Mouse (Mus musculus): ENCODE measurements around the gene Phc1. TPM values are rescaled to one million over a fixed set of nuclear protein-coding genes. Genes with fewer than 3 reads are reported as not detected.

Gene Phc1
- polyA plus RNA-seq, 1 experiment = 206 TPM

DNA sequence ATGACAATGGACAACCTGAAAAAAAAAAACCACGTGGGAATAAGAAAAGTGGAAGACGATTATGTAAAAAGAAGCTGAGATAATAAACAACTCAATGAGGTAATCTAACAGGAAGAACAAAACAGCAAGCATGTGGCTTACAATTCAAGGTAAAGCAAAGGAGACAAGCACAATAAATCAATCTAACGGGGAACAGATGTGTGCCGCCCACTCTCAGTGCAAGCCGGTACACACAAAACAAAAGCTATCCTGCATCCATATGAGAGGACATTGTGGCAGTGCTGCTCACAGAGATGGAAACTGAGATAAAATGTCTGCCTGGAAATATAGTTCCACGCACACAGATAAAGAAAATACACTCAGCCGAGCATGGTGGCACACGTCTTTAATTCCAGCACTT, 41.7 kb upstream of the Phc1 start:
- Histone ChIP-seq H3K4me3 (ENCODE audit: low read depth, low read length) (no peak overlapping the region), H3K9me3 (replicated peaks; ENCODE audit: control insufficient read depth, insufficient read depth, low read length, poor library complexity, severe bottlenecking) (no peaks in the 10 kb centered on the region), H3K36me3 (ENCODE audit: control insufficient read depth, insufficient read depth, low read length, poor library complexity, severe bottlenecking) (no peaks in the 10 kb centered on the region), H3K27me3 (ENCODE audit: control insufficient read depth, insufficient read depth, low read length, poor library complexity, severe bottlenecking) (no peaks in the 10 kb centered on the region), H3K9ac (ENCODE audit: low read depth, poor library complexity, severe bottlenecking) (no peak overlapping the region), H3K27ac (ENCODE audit: insufficient read depth, low read length) (no peak overlapping the region), H3K4me1 (ENCODE audit: control insufficient read depth, insufficient read depth, low read length) (no peaks in the 10 kb centered on the region)
- no peak for TF ChIP-seq EP300 (IDR thresholded peaks at IDR 0.05; ENCODE audit: insufficient read depth, low read depth, low read length)
- TF ChIP-seq CTCF (IDR thresholded peaks at IDR 0.05; ENCODE audit: low read depth, low read length) = no peak
- TF ChIP-seq POLR2A (IDR thresholded peaks at IDR 0.05; ENCODE audit: insufficient read depth, low read length) = no peak

DNA sequence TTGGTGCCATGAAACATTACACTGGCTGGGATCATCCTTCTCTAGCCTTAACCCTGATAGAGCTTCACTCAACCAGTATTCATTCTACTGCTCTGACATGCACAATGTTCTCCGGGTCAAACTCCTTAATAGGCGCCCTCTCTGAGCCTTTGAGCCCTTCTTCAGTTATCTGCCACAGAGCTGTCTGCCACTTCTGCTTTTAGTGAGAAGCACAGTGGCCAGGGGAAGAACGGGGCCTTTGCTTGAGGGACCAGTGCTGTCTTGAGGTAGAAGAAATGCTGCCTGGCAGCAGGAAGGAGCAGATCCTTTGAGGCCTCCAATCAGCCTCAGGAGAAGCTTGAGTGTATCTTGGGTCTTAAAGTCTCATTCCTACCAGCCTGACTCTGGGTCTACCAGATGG, 27.9 kb upstream of the Phc1 start:
- Histone ChIP-seq H3K36me3 (ENCODE audit: control insufficient read depth, insufficient read depth, low read length, poor library complexity, severe bottlenecking) (no peaks in the 10 kb centered on the region), H3K27me3 (ENCODE audit: control insufficient read depth, insufficient read depth, low read length, poor library complexity, severe bottlenecking) (no peaks in the 10 kb centered on the region), H3K4me3 (ENCODE audit: low read depth, low read length) (no peak overlapping the region), H3K9ac (ENCODE audit: low read depth, poor library complexity, severe bottlenecking) (no peak overlapping the region), H3K27ac (ENCODE audit: insufficient read depth, low read length) (no peak overlapping the region), H3K4me1 (ENCODE audit: control insufficient read depth, insufficient read depth, low read length) (peaks cover 8% of the 10 kb centered on the region), H3K9me3 (replicated peaks; ENCODE audit: control insufficient read depth, insufficient read depth, low read length, poor library complexity, severe bottlenecking) (peaks cover 4% of the 10 kb centered on the region; the same call in 1 of the 2 replicates)
- TF ChIP-seq POLR2A (IDR thresholded peaks at IDR 0.05; ENCODE audit: insufficient read depth, low read length) = no peak
- no peak for TF ChIP-seq EP300 (IDR thresholded peaks at IDR 0.05; ENCODE audit: insufficient read depth, low read depth, low read length)
- TF ChIP-seq CTCF (IDR thresholded peaks at IDR 0.05; ENCODE audit: low read depth, low read length) = no peak

DNA sequence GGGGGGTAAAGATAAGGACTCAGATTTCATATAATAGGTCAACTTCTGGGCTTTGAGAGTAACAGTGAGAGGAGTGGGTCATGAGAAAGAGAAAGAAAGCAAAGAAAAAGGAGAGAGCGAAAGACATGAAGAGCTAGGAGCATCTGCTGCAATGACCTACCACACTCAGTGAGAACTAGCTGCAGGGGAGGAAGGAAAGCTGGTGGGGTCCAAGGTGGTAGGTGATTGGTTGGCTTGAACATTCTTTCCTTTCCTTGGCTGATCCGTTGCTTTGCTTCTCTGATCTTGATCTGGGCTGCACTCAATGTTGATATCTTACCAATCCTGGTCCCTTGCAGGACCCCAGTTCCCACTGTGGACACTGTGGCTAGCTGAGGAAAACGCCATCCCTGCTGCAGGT, 26.6 kb upstream of the Phc1 start:
- TF ChIP-seq CTCF (IDR thresholded peaks at IDR 0.05; ENCODE audit: low read depth, low read length) = no peak
- peak; percentile 58; the same call in 1 of the 2 replicates for TF ChIP-seq EP300 (IDR thresholded peaks at IDR 0.05; ENCODE audit: insufficient read depth, low read depth, low read length)
- TF ChIP-seq POLR2A (IDR thresholded peaks at IDR 0.05; ENCODE audit: insufficient read depth, low read length) = no peak
- H3K9me3 ChIP-seq (replicated peaks; ENCODE audit: control insufficient read depth, insufficient read depth, low read length, poor library complexity, severe bottlenecking) = peaks cover 4% of the 10 kb centered on the region; the same call in 1 of the 2 replicates
- H3K36me3 ChIP-seq (ENCODE audit: control insufficient read depth, insufficient read depth, low read length, poor library complexity, severe bottlenecking) = no peaks in the 10 kb centered on the region
- no peak overlapping the region for H3K4me3 ChIP-seq (ENCODE audit: low read depth, low read length)
- H3K27me3 ChIP-seq (ENCODE audit: control insufficient read depth, insufficient read depth, low read length, poor library complexity, severe bottlenecking) = no peaks in the 10 kb centered on the region
- H3K27ac ChIP-seq (ENCODE audit: insufficient read depth, low read length) = peak overlapping the region; percentile 100
- peaks cover 8% of the 10 kb centered on the region for H3K4me1 ChIP-seq (ENCODE audit: control insufficient read depth, insufficient read depth, low read length)
- no peak overlapping the region for H3K9ac ChIP-seq (ENCODE audit: low read depth, poor library complexity, severe bottlenecking)

DNA sequence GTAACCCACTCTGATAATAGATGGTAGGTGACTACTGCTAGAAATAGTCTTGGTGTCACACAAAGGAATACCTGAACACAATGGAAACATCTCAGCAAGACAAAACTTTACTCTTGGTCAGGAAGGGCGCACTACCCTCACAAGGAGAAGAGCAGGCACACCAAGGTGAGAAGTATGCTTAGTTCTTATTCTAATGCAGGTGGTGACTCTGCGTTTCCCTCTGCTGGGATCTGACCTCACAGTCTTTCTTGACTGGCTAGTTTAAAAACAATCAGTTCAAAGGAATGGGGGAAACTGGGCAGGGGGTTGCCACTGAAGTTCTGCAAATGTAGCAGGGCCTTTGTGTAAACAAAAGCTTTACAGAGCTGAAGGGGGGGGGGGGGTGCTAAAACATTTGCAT, 25.9 kb upstream of the Phc1 start:
- H3K4me3 ChIP-seq (ENCODE audit: low read depth, low read length) = peak overlapping the region; percentile 32; the same call in 1 of the 2 replicates
- H3K4me1 ChIP-seq (ENCODE audit: control insufficient read depth, insufficient read depth, low read length) = peaks cover 8% of the 10 kb centered on the region
- H3K9ac ChIP-seq (ENCODE audit: low read depth, poor library complexity, severe bottlenecking) = peak overlapping the region; percentile 47; the same call in 1 of the 2 replicates
- H3K27ac ChIP-seq (ENCODE audit: insufficient read depth, low read length) = peak overlapping the region; percentile 100
- peak; percentile 89 for TF ChIP-seq EP300 (IDR thresholded peaks at IDR 0.05; ENCODE audit: insufficient read depth, low read depth, low read length)
- no peak for TF ChIP-seq CTCF (IDR thresholded peaks at IDR 0.05; ENCODE audit: low read depth, low read length)
- H3K27me3 ChIP-seq (ENCODE audit: control insufficient read depth, insufficient read depth, low read length, poor library complexity, severe bottlenecking) = no peaks in the 10 kb centered on the region
- H3K36me3 ChIP-seq (ENCODE audit: control insufficient read depth, insufficient read depth, low read length, poor library complexity, severe bottlenecking) = no peaks in the 10 kb centered on the region
- peaks cover 4% of the 10 kb centered on the region; the same call in 1 of the 2 replicates for H3K9me3 ChIP-seq (replicated peaks; ENCODE audit: control insufficient read depth, insufficient read depth, low read length, poor library complexity, severe bottlenecking)

DNA sequence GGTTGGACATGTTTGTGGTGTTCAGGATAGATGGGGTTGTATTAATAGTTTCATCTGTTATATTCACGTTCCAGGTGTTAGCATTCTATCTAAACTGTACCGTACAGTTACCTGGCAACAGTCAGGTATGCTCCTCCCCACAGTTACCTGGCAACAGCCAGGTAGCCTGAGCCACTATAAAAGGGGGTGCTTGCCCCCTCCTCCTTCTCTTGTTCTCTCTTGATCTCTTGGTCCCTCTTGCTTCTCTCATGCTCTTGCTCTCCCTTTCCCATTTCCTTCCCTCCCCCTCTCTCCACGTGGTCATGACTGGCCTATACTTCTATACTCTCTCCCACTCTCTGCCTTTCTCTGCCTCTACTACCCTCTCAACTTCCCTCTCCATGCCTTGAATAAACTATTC, 25.3 kb upstream of the Phc1 start:
- H3K27ac ChIP-seq (ENCODE audit: insufficient read depth, low read length) = peak overlapping the region; percentile 100
- H3K36me3 ChIP-seq (ENCODE audit: control insufficient read depth, insufficient read depth, low read length, poor library complexity, severe bottlenecking) = no peaks in the 10 kb centered on the region
- no peaks in the 10 kb centered on the region for H3K27me3 ChIP-seq (ENCODE audit: control insufficient read depth, insufficient read depth, low read length, poor library complexity, severe bottlenecking)
- peak overlapping the region; percentile 47; the same call in 1 of the 2 replicates for H3K9ac ChIP-seq (ENCODE audit: low read depth, poor library complexity, severe bottlenecking)
- TF ChIP-seq POLR2A (IDR thresholded peaks at IDR 0.05; ENCODE audit: insufficient read depth, low read length) (no peak), EP300 (IDR thresholded peaks at IDR 0.05; ENCODE audit: insufficient read depth, low read depth, low read length) (no peak), CTCF (IDR thresholded peaks at IDR 0.05; ENCODE audit: low read depth, low read length) (no peak)
- peaks cover 6% of the 10 kb centered on the region for H3K4me1 ChIP-seq (ENCODE audit: control insufficient read depth, insufficient read depth, low read length)
- H3K4me3 ChIP-seq (ENCODE audit: low read depth, low read length) = peak overlapping the region; percentile 32; the same call in 1 of the 2 replicates
- peaks cover 4% of the 10 kb centered on the region; the same call in 1 of the 2 replicates for H3K9me3 ChIP-seq (replicated peaks; ENCODE audit: control insufficient read depth, insufficient read depth, low read length, poor library complexity, severe bottlenecking)

DNA sequence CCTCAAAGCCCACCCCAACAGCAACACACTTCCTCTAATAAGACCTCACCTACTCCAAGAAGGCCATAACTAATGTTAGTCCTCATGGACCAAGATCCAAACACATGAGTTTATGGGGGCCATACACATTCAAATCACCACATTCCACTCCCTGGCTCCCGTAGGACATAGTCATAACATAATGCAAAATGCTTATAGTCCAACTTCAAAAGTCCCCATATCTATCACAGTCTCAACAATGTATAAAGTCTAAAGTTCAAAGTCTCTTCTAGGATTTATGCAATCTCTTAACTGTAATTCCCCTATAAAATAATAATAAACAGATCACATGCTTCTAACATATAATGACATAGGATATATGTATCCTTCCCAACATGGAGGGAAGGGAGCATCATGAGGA, 16.7 kb upstream of the Phc1 start:
- H3K9me3 ChIP-seq (replicated peaks; ENCODE audit: control insufficient read depth, insufficient read depth, low read length, poor library complexity, severe bottlenecking) = no peaks in the 10 kb centered on the region
- no peak overlapping the region for H3K9ac ChIP-seq (ENCODE audit: low read depth, poor library complexity, severe bottlenecking)
- TF ChIP-seq EP300 (IDR thresholded peaks at IDR 0.05; ENCODE audit: insufficient read depth, low read depth, low read length) (no peak), POLR2A (IDR thresholded peaks at IDR 0.05; ENCODE audit: insufficient read depth, low read length) (no peak), CTCF (IDR thresholded peaks at IDR 0.05; ENCODE audit: low read depth, low read length) (no peak)
- no peak overlapping the region for H3K4me3 ChIP-seq (ENCODE audit: low read depth, low read length)
- H3K36me3 ChIP-seq (ENCODE audit: control insufficient read depth, insufficient read depth, low read length, poor library complexity, severe bottlenecking) = no peaks in the 10 kb centered on the region
- H3K4me1 ChIP-seq (ENCODE audit: control insufficient read depth, insufficient read depth, low read length) = peaks cover 3% of the 10 kb centered on the region
- no peak overlapping the region for H3K27ac ChIP-seq (ENCODE audit: insufficient read depth, low read length)
- H3K27me3 ChIP-seq (ENCODE audit: control insufficient read depth, insufficient read depth, low read length, poor library complexity, severe bottlenecking) = no peaks in the 10 kb centered on the region
